25 mouse cellular contexts compared by ENCODE assay signal in genomic region chr6:131264175-131264574, GRCm38 (mm10). TPM values are rescaled to one million over a fixed set of nuclear protein-coding genes. Genes with fewer than 3 reads are reported as not detected.
DNase-seq lines count a peak whose midpoint lies in the region; ATAC-seq and TF ChIP-seq lines count a peak whose summit lies in the region.
"Had no signal": no experiment of that assay in that cellular context is flagged by ENCODE, and none has a peak within 500 bp of the region (broad histone marks: within the 10 kb centered on the region; RNA-seq: fewer than 3 reads in every experiment).

No protein-coding gene starts in this region.

- no peak for TF ChIP-seq CTCF in intestine, postnatal 0 days (IDR thresholded peaks at IDR 0.05; ENCODE audit: low read depth)

- no peaks in the 10 kb centered on the region for H3K9me3 ChIP-seq in intestine, postnatal 0 days (ENCODE audit: control insufficient read depth)
- no peaks in the 10 kb centered on the region for H3K9me3 ChIP-seq in hindbrain, embryonic 13.5 days
- H3K9me3 ChIP-seq: G1E had no signal

- H3K27me3 ChIP-seq in intestine, postnatal 0 days (replicated peaks; ENCODE audit: control insufficient read depth, insufficient read depth, low read length): no peaks in the 10 kb centered on the region
- no peaks in the 10 kb centered on the region for H3K27me3 ChIP-seq in hindbrain, embryonic 13.5 days
- H3K27me3 ChIP-seq: CH12.LX, Patski had no signal

- no peak for DNase-seq in MN1 (ENCODE audit: low spot score)
- no peak for DNase-seq in layer of hippocampus, postnatal 25 days (ENCODE audit: extremely low spot score in 1 of 2, low spot score in 1 of 2)
- DNase-seq: adrenal gland, adult 2 months; adrenal gland, adult 8-10 months; adrenal gland, postnatal 10 days; adrenal gland, postnatal 14 days; adrenal gland, postnatal 25 days; adrenal gland, postnatal 36 days; B cell, adult 2 months; cerebellum, adult 11 months; cerebellum, adult 11-12 months; cerebellum, adult 18-20 months had no signal

- WGBS in intestine, postnatal 0 days: 83% methylated on average over 5 of the region's 5 CpGs
- 89% methylated on average over 5 of the region's 5 CpGs for WGBS in hindbrain, embryonic 13.5 days

- no peaks in the 10 kb centered on the region for H3K36me3 ChIP-seq in intestine, postnatal 0 days (ENCODE audit: control insufficient read depth, insufficient read depth)
- H3K36me3 ChIP-seq in hindbrain, embryonic 13.5 days: no peaks in the 10 kb centered on the region
- H3K36me3 ChIP-seq: G1E had no signal

- peak; percentile 55 for ATAC-seq in granulocyte monocyte progenitor cell, adult 5-6 weeks (replicated peaks; ENCODE audit: poor library complexity, severe bottlenecking)
- peak; percentile 81 for ATAC-seq in megakaryocyte, adult 5-6 weeks (ENCODE audit: poor library complexity, severe bottlenecking)
- 0 out of 2 replicates have a peak, but pooled peaks have one; percentile 17 for ATAC-seq in megakaryocyte progenitor cell, adult 5-6 weeks (replicated peaks; ENCODE audit: poor library complexity)
- 0 out of 2 replicates have a peak, but pooled peaks have one; percentile 40 for ATAC-seq in monocyte, adult 5-6 weeks (replicated peaks; ENCODE audit: insufficient number of reproducible peaks, low FRiP score, low TSS enrichment, poor library complexity, severe bottlenecking)
- ATAC-seq in intestine, postnatal 0 days: no peak
- ATAC-seq in hindbrain, embryonic 13.5 days (ENCODE audit: low FRiP score): no peak
- ATAC-seq: activated CD4-positive, CD25-positive, alpha-beta regulatory T cell, adult 4 months; CD4-positive, CD25-positive, alpha-beta regulatory T cell, adult 4 months; Patski had no signal

- H3K9ac ChIP-seq in intestine, postnatal 0 days (ENCODE audit: low read depth, low read length): no peak overlapping the region
- H3K9ac ChIP-seq in hindbrain, embryonic 13.5 days: no peak overlapping the region

- H3K4me1 ChIP-seq in intestine, postnatal 0 days (replicated peaks; ENCODE audit: control insufficient read depth, insufficient read depth, low read length): no peaks in the 10 kb centered on the region
- H3K4me1 ChIP-seq in hindbrain, embryonic 13.5 days (replicated peaks): no peaks in the 10 kb centered on the region

- H3K27ac ChIP-seq in intestine, postnatal 0 days (ENCODE audit: low read depth, low read length): no peak overlapping the region
- no peak overlapping the region for H3K27ac ChIP-seq in hindbrain, embryonic 13.5 days

- H3K4me3 ChIP-seq in intestine, postnatal 0 days (ENCODE audit: low read depth, low read length): no peak overlapping the region
- no peak overlapping the region for H3K4me3 ChIP-seq in hindbrain, embryonic 13.5 days

- no peak overlapping the region for H3K4me2 ChIP-seq in intestine, postnatal 0 days (replicated peaks; ENCODE audit: low read depth)
- no peak overlapping the region for H3K4me2 ChIP-seq in hindbrain, embryonic 13.5 days

RNA-seq across cellular contexts. Expression of gene Klra2, which starts 17.0 kb away (rescaled TPM):
- total RNA-seq in granulocyte monocyte progenitor cell, adult 5-6 weeks (2014; fragmentation: Nextera tagmentation): not detected in 2 replicates
- 0.15 and 0.47 TPM in 2 replicates for total RNA-seq in granulocyte monocyte progenitor cell, adult 5-6 weeks (2017)
- 105 and 120 TPM in 2 replicates for total RNA-seq in megakaryocyte, adult 5-6 weeks (2015)
- 91.9 and 106 TPM in 2 replicates for total RNA-seq in megakaryocyte, adult 5-6 weeks (2017)
- total RNA-seq in megakaryocyte progenitor cell, adult 5-6 weeks (2015): 1.3 and 3.2 TPM in 2 replicates
- total RNA-seq in megakaryocyte progenitor cell, adult 5-6 weeks (2017): 0.57 and 1.7 TPM in 2 replicates
- total RNA-seq in monocyte, adult 5-6 weeks (2017): 201 to 263 TPM (median 257 TPM) in 3 replicates
- polyA plus RNA-seq in intestine, postnatal 0 days (2015; fragmentation: Nextera tagmentation; extraction: Ambion mirVana): 0.61 and 0.63 TPM in 2 replicates
- 0.12 TPM in 1 of 2 replicates, not detected in the other for polyA plus RNA-seq in hindbrain, embryonic 13.5 days (2015; fragmentation: Nextera tagmentation; extraction: Ambion mirVana)
- total RNA-seq in layer of hippocampus, postnatal 25 days (2021): under 1 TPM; 0.20 to 0.33 TPM
- total RNA-seq: CH12.LX, ES-E14, MEL had no signal
- polyA plus RNA-seq: activated CD4-positive, CD25-positive, alpha-beta regulatory T cell, adult 4 months; G1E had no signal

RNA-seq across cellular contexts. Expression of gene Magohb, which starts 28.9 kb away (rescaled TPM):
- total RNA-seq in granulocyte monocyte progenitor cell, adult 5-6 weeks (2014; fragmentation: Nextera tagmentation): 41.2 and 78.1 TPM in 2 replicates
- 38.8 and 64.4 TPM in 2 replicates for total RNA-seq in granulocyte monocyte progenitor cell, adult 5-6 weeks (2017)
- 67.9 and 68.0 TPM in 2 replicates for total RNA-seq in megakaryocyte, adult 5-6 weeks (2015)
- 36.5 and 53.5 TPM in 2 replicates for total RNA-seq in megakaryocyte, adult 5-6 weeks (2017)
- total RNA-seq in megakaryocyte progenitor cell, adult 5-6 weeks (2015): 47.2 and 52.3 TPM in 2 replicates
- 43.9 and 51.9 TPM in 2 replicates for total RNA-seq in megakaryocyte progenitor cell, adult 5-6 weeks (2017)
- total RNA-seq in monocyte, adult 5-6 weeks (2017): 27.5 to 52.2 TPM (median 35.6 TPM) in 3 replicates
- 37.3 and 40.0 TPM in 2 replicates for polyA plus RNA-seq in intestine, postnatal 0 days (2015; fragmentation: Nextera tagmentation; extraction: Ambion mirVana)
- 49.1 and 50.0 TPM in 2 replicates for polyA plus RNA-seq in hindbrain, embryonic 13.5 days (2015; fragmentation: Nextera tagmentation; extraction: Ambion mirVana)
- total RNA-seq in layer of hippocampus, postnatal 25 days (2021): 10 to 100 TPM; 10.8 to 11.7 TPM
- total RNA-seq: G1E had no signal
- polyA plus RNA-seq: adrenal gland, adult 2 months; G1E had no signal

Comparison
In these comparisons a context has a peak if more than half of its experiments do, and no peak if none do; other contexts are left out.
1. ATAC-seq: peak in granulocyte monocyte progenitor cell, adult 5-6 weeks (single experiment), megakaryocyte, adult 5-6 weeks (single experiment), megakaryocyte progenitor cell, adult 5-6 weeks (single experiment) and monocyte, adult 5-6 weeks (single experiment); none in intestine, postnatal 0 days (single experiment) and hindbrain, embryonic 13.5 days (single experiment).
2. RNA of gene Klra2, which starts 17.0 kb away (total RNA-seq): 201 to 263 TPM in monocyte, adult 5-6 weeks and 91.9 to 120 TPM in megakaryocyte, adult 5-6 weeks; 0.57 to 3.2 TPM in megakaryocyte progenitor cell, adult 5-6 weeks, 0.20 to 0.33 TPM in layer of hippocampus, postnatal 25 days and 0.15 to 0.47 TPM in granulocyte monocyte progenitor cell, adult 5-6 weeks; every median in the first group is over 10 times any median in the second.